Mouse (Mus musculus) lung, embryonic 14.5 days (tissue): ENCODE results near the gene Casp8. TPM values are rescaled to one million over a fixed set of nuclear protein-coding genes. Genes with fewer than 3 reads are reported as not detected.
"Not testable (repeated sequence)": the region's sequence is repeated elsewhere in the genome, so short reads cannot be mapped to it uniquely, and the experiment has no call there.

ENCODE experiments used
- ATAC-seq: fragments of 200-750 bp; cut with Nextera tagmentation; 2 replicates; pipeline ENCODE4 v1.8.0; 2017; ENCODE audit warnings: mild to moderate bottlenecking, moderate TSS enrichment, moderate library complexity; ENCODE audit not compliant: insufficient read depth
- DNase-seq: peaks from one replicate; pipeline ENCODE4 v3.0.0-alpha.2; 2015
- H3K27ac ChIP-seq: fragments of 300-500 bp; sonication (generic); 2 replicates; pipeline ENCODE4 v1.5.1; 2014; ENCODE audit warnings: low read depth, mild to moderate bottlenecking, moderate library complexity
- H3K27me3 ChIP-seq: fragments of 300-500 bp; sonication (generic); 2 replicates; pipeline ENCODE4 v1.6.1; 2014; ENCODE audit warnings: low read length, control low read depth; ENCODE audit not compliant: insufficient read depth
- H3K36me3 ChIP-seq: fragments of 300-500 bp; sonication (generic); 2 replicates; pipeline ENCODE4 v1.6.1; 2014; ENCODE audit warnings: control low read depth; ENCODE audit not compliant: insufficient read depth
- H3K4me1 ChIP-seq: fragments of 300-500 bp; sonication (generic); 2 replicates; pipeline ENCODE4 v1.6.1; 2014; ENCODE audit warnings: antibody characterized with exemption, control low read depth; ENCODE audit not compliant: insufficient read depth
- H3K4me2 ChIP-seq: fragments of 300-500 bp; sonication (generic); 2 replicates; pipeline ENCODE4 v1.6.1; 2014; ENCODE audit warnings: mild to moderate bottlenecking
- H3K4me3 ChIP-seq: fragments of 300-500 bp; sonication (generic); 2 replicates; pipeline ENCODE4 v1.5.1; 2014; ENCODE audit warnings: low read depth, low read length
- H3K9ac ChIP-seq: fragments of 300-500 bp; sonication (generic); 2 replicates; pipeline ENCODE4 v1.6.1; 2014
- H3K9me3 ChIP-seq: fragments of 300-500 bp; sonication (generic); 2 replicates; pipeline ENCODE4 v1.6.1; 2016; ENCODE audit warnings: low read depth, low read length, control low read depth
- CTCF ChIP-seq: IDR thresholded peaks from 2 replicates; pipeline ENCODE4 v1.5.1; 2016; ENCODE audit warnings: antibody characterized with exemption, low read depth
- WGBS: fragments of 180-500 bp; shearing (Covaris S2); extraction: QIAGEN DNeasy Blood & Tissue Kit; methylation state at CpG from one replicate; pipeline ENCODE4 v1.1.7; 2014; 5-methylcytosine and 5-hydroxymethylcytosine counted together
- polyA plus RNA-seq: library from polyadenylated mRNA; unstranded; fragments of >200 nt; fragmentation: Nextera tagmentation; extraction: Ambion mirVana; gene quantifications from 2 replicates; pipeline ENCODE4 v1.2.1, GENCODE M21; 2014

Gene Casp8
- polyA plus RNA-seq, 1 experiment from 2014 or later: 50.4 TPM

DNA sequence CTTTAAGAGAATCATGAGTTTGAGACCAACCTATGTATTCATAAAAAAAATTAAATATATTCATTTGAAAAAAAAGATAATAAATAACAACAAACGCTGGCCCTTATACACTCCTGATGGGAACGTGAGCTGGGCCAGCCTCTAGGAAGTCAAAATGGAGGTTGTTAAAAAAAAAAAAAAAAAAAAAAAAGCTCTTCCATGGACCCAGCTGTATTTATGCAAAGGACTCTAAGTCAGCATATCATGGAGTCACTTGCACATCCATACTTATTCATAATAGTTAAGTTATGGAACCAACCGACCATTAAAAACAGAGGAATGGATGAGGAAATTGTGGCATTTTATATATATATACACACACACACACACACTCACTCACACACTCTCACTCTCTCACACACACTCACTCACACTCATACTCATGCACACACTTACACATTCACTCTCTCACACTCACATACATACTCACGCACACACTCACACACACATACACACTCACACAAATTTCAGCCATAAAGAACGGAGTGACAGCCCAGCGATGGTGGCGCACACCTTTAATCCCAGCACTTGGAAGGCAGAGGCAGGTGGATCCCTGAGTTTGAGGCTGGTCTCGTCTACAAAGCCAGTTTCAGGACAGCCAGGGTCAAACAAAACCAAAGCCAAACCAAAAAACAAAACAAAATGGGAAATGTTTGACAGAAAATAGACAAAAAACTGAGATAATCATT is 6.5 kb downstream of the Casp8 start:
- no peak overlapping the region for H3K9ac ChIP-seq
- H3K4me1 ChIP-seq: no peaks in the 10 kb centered on the region; the same call in none of the 2 replicates

DNA sequence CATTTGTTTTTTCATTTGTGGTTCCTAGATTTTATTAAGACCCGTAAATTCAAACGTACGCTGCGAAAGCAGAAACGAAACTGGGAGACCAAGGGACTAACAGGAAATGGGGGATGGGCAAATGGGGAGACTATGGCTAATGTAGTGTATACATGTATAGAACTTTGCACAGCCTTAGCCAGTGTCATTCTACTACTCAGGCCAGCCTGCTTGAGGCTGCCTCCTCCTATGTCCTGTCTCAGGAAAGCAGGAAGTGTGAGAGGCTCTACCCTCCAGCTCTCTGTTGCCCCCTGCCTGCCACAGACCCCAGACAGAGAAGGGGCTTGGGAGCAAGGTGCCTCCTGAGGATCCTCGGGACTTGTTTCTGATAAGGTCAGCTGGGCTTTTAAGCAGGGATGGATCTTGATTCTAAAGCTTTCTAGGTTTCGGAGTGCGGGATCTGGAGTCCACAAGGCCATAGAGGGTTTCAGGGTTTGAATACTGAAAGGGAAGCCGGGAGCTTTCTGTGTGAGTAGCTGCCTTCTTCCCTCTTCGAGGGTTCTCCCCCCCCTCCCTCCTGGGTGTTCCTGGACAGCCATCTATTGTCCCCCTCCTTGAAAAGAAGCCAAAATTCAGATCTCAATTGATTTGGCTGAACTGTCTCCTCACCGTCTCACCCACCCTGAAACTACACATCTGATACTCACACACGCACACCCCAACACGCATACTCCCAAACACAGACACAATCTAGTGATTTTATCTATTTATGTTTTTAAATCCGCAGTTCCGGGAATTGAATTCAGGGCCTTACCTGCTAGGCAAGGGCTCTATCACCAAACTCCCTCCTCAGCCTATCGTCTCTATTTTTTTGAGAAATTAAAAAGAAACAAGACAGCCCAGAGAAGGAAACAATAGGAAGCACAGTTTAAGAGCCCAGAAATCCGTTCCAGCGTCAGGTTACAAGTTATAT is 7.4 kb downstream of the Casp8 start:
- Histone ChIP-seq H3K4me1 (no peaks in the 10 kb centered on the region), H3K9me3 (peaks cover 4% of the 10 kb centered on the region; the same call in 1 of the 2 replicates), H3K27ac (no peak overlapping the region), H3K4me3 (no peak overlapping the region), H3K4me2 (peak overlapping the region; percentile 33; the same call in 1 of the 2 replicates), H3K9ac (no peak overlapping the region), H3K27me3 (no peaks in the 10 kb centered on the region), H3K36me3 (peaks cover 11% of the 10 kb centered on the region)
- peak; percentile 66 for DNase-seq
- ATAC-seq: peak; percentile 74; the same call in 1 of the 2 replicates
- peak; percentile 42 for TF ChIP-seq CTCF
- WGBS: 78% methylated on average over 18 of the region's 18 CpGs

More for the DNA sequence above, 6.5 kb downstream of the Casp8 start:
- ATAC-seq: no peak
- Histone ChIP-seq H3K4me3 (no peak overlapping the region), H3K36me3 (peaks cover 11% of the 10 kb centered on the region), H3K9me3 (peaks cover 4% of the 10 kb centered on the region; the same call in 1 of the 2 replicates), H3K27ac (0 out of 2 replicates have a peak overlapping the region, but pooled peaks have one; percentile 48), H3K27me3 (no peaks in the 10 kb centered on the region), H3K4me2 (peak overlapping the region; percentile 33)
- DNase-seq: no peak
- TF ChIP-seq CTCF: no peak
- 87% methylated on average over 8 of the region's 8 CpGs for WGBS

DNA sequence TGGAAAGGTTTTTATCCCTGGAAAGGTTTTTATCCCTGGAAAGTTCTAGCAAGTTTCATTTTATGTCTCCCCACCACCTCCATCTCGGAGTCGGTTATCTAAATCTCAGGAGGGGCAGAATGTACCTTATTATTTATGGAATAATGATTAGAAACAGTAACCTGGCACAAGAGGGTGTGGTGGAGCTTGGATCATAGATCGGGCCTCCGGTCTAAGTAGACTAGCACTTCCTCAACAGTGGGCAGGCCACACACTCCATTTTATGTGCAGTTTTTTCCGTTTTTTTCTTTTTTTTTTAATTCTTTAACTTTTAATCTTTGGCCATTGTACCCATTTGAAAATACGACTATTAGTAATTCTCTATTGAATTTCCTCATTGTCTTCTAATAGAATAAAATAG is 8.4 kb downstream of the Casp8 start:
- H3K27ac ChIP-seq: no peak overlapping the region
- H3K9ac ChIP-seq: no peak overlapping the region
- no peak for TF ChIP-seq CTCF
- 88% methylated on average over 6 of the region's 6 CpGs for WGBS
- H3K36me3 ChIP-seq: peaks cover 11% of the 10 kb centered on the region
- no peaks in the 10 kb centered on the region for H3K27me3 ChIP-seq
- H3K4me2 ChIP-seq: no peak overlapping the region
- DNase-seq: no peak
- H3K4me1 ChIP-seq: no peaks in the 10 kb centered on the region
- peaks cover 8% of the 10 kb centered on the region; the same call in 1 of the 2 replicates for H3K9me3 ChIP-seq
- ATAC-seq: no peak
- H3K4me3 ChIP-seq: no peak overlapping the region

DNA sequence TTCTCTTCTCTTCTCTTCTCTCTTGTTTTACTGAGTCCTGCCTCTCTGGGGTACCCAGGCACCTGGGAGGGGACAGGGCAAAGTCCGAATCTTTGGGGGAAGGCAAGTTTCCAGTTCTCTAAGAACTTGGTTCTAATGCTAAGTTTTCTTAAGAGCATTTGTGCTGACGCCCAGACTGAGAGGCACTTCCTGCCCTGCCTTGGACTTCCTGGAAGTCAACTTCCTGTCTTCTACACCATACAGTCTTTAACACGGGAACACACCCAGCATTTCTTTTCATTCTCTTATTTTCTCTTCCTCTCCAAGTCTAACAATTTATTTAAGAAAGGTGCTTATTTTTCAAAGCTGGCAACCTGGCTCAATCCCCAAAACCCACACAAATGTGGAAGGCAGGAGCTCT is 11.5 kb downstream of the Casp8 start:
- ATAC-seq: no peak
- Histone ChIP-seq H3K9ac (no peak overlapping the region), H3K27me3 (no peaks in the 10 kb centered on the region), H3K4me1 (no peaks in the 10 kb centered on the region), H3K4me2 (no peak overlapping the region), H3K9me3 (peaks cover 11% of the 10 kb centered on the region; the same call in 1 of the 2 replicates), H3K27ac (no peak overlapping the region), H3K36me3 (no peaks in the 10 kb centered on the region), H3K4me3 (no peak overlapping the region)
- TF ChIP-seq CTCF: no peak
- no peak for DNase-seq
- WGBS: 68% methylated on average over 3 of the region's 3 CpGs

DNA sequence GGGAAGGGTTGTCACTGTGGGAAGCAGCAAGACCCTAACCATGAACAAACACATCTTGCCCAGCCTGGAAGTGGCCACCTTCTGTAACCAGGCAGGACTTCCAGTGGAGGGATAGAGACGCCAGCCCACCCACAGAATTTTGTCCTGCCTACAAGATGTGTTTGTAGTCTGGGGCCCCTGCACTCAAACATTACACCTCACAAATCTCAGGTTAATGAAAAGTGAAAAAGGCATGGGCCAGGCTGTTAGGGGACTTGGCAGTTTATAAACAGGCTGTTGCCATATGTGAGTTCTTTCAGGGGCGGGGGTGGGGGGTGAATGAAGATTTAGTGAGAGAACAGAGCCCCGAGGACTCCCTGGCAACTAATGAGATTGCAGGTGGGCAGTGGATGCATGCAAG is 31.1 kb downstream of the Casp8 start:
- DNase-seq (no peak), ATAC-seq (no peak)
- H3K27ac ChIP-seq: no peak overlapping the region
- no peak for TF ChIP-seq CTCF
- H3K9me3 ChIP-seq: no peaks in the 10 kb centered on the region
- no peak overlapping the region for H3K4me2 ChIP-seq
- 66% methylated on average over 3 of the region's 3 CpGs for WGBS
- H3K4me1 ChIP-seq: no peaks in the 10 kb centered on the region
- no peak overlapping the region for H3K9ac ChIP-seq
- H3K4me3 ChIP-seq: no peak overlapping the region
- peaks cover 53% of the 10 kb centered on the region for H3K36me3 ChIP-seq
- H3K27me3 ChIP-seq: no peaks in the 10 kb centered on the region

DNA sequence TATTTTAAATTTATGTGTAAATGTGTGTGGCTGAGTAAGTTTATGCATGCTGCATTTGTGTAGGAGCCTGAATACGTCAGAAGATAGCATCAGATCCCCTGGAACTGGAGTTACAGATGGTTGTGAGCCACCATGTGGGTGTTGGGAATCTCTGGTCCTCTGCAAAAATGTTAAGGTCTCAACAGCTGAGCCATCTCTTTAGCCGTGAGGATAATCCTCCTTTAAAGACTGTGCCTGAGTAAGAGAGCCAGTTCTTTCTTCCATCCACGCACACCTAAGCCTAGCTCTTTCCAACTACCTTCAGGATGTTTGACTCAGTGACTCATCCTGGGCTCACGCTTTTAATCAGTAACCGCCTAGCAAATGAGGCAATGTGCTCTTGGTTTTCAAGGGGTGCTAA is 35.6 kb downstream of the Casp8 start:
- Histone ChIP-seq H3K36me3 (peaks cover 58% of the 10 kb centered on the region), H3K9ac (no peak overlapping the region), H3K27me3 (no peaks in the 10 kb centered on the region), H3K4me3 (no peak overlapping the region), H3K4me2 (no peak overlapping the region), H3K9me3 (no peaks in the 10 kb centered on the region), H3K27ac (no peak overlapping the region), H3K4me1 (no peaks in the 10 kb centered on the region)
- TF ChIP-seq CTCF: no peak
- DNase-seq (no peak), ATAC-seq (no peak)
- 83% methylated on average over 5 of the region's 5 CpGs for WGBS

DNA sequence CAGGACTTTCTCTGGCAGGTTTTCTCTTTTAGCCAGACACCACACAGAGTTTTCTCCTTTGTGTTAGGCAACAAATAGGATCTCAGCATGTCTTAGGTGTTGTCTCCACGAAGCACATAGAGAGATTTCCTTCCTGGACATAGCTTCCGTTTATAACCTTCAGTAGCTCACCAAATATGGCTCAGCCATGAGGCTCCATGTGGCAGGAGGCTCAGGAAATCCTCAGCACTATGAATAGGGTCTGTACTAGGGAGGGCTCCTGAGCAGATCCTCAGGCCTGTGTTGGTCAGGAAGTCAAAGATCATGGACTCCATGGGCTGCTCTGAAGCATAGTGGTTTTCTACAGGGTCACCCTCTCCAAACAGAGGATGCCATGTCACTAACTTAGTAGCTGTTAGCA is 37.0 kb downstream of the Casp8 start:
- Histone ChIP-seq H3K36me3 (peaks cover 50% of the 10 kb centered on the region), H3K27me3 (no peaks in the 10 kb centered on the region), H3K4me3 (no peak overlapping the region), H3K9ac (no peak overlapping the region), H3K27ac (no peak overlapping the region), H3K4me2 (no peak overlapping the region), H3K4me1 (no peaks in the 10 kb centered on the region), H3K9me3 (no peaks in the 10 kb centered on the region)
- WGBS: 66% methylated on average over 2 of the region's 2 CpGs
- DNase-seq (no peak), ATAC-seq (no peak)
- TF ChIP-seq CTCF: no peak

DNA sequence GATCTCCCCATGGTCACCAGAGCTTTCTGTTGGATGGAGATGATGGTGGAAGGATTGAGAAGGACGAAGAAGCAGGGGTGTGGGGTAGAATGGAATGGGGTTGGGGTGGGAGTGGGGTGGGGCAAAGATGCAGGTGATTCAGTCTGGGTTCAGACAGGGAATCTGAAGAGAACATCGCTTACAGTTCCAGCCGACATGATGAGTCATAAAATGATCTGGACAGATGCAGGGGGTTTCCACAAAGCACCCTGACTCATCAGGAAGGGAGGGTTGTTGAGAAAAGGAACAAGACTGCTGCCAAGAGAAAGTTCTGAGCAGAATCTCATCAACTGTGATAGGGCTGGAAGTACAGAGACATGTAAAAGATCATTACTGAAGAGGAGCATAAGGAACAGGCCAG is 61.6 kb downstream of the Casp8 start:
- not testable (repeated sequence) for ATAC-seq, H3K4me2 ChIP-seq, H3K4me1 ChIP-seq, H3K27me3 ChIP-seq, H3K36me3 ChIP-seq, H3K27ac ChIP-seq, H3K4me3 ChIP-seq, H3K9me3 ChIP-seq, DNase-seq, H3K9ac ChIP-seq
- 79% methylated on average over 3 of the region's 3 CpGs for WGBS

DNA sequence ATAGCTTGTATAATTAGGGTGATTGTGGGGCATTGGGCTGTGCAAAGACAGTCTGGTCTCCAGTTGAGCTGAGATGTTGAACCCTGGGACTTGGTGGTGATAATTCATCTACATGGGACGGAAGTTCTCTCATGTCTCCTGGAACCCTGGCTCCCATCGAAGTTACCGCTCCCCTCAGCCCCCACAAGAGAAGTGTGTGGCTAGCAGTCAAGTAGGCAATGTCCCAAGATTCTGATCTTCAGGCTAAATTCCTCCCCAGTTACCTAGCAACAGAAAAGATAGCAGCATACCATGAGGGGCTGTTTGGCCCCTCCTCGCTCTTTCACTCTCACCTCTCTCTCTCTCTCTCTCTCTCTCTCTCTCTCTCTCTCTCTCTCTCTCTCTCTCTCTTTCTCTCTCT is 64.0 kb downstream of the Casp8 start:
- DNase-seq: peak; percentile 50

More for the DNA sequence above, 64.0 kb downstream of the Casp8 start:
- not testable (repeated sequence) for H3K36me3 ChIP-seq, H3K9me3 ChIP-seq, H3K9ac ChIP-seq, H3K4me1 ChIP-seq, H3K27ac ChIP-seq, H3K4me3 ChIP-seq, H3K27me3 ChIP-seq
- H3K4me2 ChIP-seq: 0 out of 2 replicates have a peak overlapping the region, but pooled peaks have one; percentile 36
- WGBS: 37% methylated on average over 4 of the region's 4 CpGs
- 0 out of 2 replicates have a peak, but pooled peaks have one; percentile 38 for ATAC-seq
